Mouse (Mus musculus) thymus, postnatal 4 days (tissue): ENCODE results near the gene Wdr31.
A peak's percentile ranks its signal among the peaks of the same experiment; 100 is the strongest.

ENCODE experiments used
- DNase-seq: peaks from one replicate; pipeline ENCODE4 v3.0.0; 2021

The Wdr31 gene

DNA sequence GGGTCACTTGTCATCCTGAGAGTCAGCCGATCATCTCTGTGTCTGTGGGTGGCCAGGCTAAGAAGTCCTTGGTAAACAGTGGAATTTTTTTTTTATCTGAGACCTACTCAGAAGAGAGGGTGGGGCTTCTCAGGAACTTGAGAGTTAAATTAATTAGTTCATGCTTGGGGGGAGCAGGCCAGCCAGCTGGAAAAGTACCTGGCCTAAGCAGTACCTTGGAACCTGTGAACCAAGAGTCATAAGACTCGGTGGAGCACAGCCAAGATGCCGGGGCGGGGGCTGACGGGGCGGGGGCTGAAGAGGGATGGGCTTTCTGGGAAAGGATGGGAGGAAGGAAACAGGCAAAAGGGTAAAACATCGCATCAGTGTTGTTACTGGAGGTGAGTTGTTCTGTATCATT lies 32.8 kb downstream of the Wdr31 start:
- DNase-seq: no peak

GRCm38 (mm10) chr4:62437256-62437778 lies 33.4 kb downstream of the Wdr31 start:
- no peak for DNase-seq

- DNase-seq: no peak
Observed at GRCm38 (mm10) chr4:62435081-62435480, 35.6 kb downstream of the Wdr31 start, which contains the start of gene Rnf183. Gene Rnf183, minus strand, starts transcription at chr4:62435252.

DNA sequence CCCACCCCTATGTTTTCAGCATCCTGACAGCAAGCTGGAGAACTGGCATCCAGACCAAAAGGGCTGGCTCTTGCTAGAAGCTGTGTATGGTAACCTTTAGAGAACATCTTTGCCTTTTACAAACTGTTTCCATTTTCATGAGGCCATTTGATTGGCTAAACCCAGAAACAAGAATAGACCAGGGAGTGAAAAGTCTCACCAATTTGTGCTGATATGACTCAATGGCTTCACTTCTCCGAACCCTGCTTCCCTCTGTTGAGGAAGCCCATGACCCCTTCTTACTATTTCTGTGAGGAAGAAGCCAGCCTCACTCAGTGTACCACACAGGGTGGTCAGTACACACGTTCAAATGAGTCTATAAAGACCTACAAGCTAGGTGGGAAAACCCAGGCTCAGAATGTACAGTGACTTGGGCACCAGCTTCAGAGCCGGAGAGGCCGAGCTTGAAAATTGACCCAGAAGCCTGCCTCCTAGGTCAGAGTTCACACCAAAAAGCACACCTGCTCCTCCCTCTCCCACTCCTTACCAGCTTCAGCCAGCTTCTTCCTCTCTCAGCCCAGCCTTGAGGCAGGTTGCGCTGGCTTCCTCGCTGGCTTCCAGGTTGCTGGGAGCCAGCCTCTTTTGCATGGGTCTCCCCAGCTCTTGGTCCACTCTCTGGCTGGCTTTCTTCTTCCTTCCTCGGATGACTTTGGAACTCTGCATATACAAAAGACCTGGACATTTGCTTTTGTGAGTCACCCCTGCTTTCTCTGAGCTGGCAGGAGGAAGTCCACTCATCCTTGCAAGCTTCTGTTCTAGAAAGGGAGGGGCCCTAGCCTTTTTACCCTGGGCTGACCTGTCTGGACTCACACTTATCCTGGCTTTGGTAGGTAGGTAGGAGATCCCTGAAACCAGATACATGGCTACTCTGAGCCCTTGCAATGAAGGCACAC lies 36.5 kb downstream of the Wdr31 start:
- no peak for DNase-seq

GRCm38 (mm10) chr4:62431522-62431921 lies 39.2 kb downstream of the Wdr31 start:
- DNase-seq: no peak

GRCm38 (mm10) chr4:62430678-62431077 lies 40.0 kb downstream of the Wdr31 start:
- DNase-seq: no peak

GRCm38 (mm10) chr4:62429616-62430015 lies 41.1 kb downstream of the Wdr31 start:
- no peak for DNase-seq

GRCm38 (mm10) chr4:62427978-62428758 lies 42.5 kb downstream of the Wdr31 start:
- no peak for DNase-seq

- DNase-seq: no peak
Observed at GRCm38 (mm10) chr4:62425891-62426290, 44.8 kb downstream of the Wdr31 start.

DNA sequence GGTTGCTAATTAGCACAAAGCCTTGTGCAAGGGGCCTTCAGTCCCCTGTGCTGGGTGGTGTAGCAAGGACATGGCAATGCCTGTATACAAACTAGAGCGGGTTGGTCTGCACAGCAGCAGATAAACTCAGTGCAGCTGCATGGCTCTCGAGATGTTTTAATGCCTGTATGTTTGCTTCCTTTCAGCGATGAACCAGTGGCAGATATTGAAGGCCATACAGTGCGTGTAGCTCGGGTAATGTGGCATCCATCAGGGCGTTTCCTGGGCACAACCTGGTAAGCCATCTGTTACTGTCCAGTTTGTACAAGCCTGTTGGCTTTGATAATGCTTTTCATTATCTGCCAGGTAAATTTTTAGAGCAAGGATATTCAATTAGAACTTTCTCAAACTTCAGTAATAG lies 51.6 kb downstream of the Wdr31 start:
- no peak for DNase-seq

- DNase-seq: no peak
Observed at GRCm38 (mm10) chr4:62418448-62418847, 52.2 kb downstream of the Wdr31 start.

GRCm38 (mm10) chr4:62411606-62412005 lies 59.1 kb downstream of the Wdr31 start:
- DNase-seq: no peak

- no peak for DNase-seq
Observed at GRCm38 (mm10) chr4:62410325-62410724, 60.4 kb downstream of the Wdr31 start.

GRCm38 (mm10) chr4:62409615-62410014 lies 61.1 kb downstream of the Wdr31 start:
- no peak for DNase-seq

DNA sequence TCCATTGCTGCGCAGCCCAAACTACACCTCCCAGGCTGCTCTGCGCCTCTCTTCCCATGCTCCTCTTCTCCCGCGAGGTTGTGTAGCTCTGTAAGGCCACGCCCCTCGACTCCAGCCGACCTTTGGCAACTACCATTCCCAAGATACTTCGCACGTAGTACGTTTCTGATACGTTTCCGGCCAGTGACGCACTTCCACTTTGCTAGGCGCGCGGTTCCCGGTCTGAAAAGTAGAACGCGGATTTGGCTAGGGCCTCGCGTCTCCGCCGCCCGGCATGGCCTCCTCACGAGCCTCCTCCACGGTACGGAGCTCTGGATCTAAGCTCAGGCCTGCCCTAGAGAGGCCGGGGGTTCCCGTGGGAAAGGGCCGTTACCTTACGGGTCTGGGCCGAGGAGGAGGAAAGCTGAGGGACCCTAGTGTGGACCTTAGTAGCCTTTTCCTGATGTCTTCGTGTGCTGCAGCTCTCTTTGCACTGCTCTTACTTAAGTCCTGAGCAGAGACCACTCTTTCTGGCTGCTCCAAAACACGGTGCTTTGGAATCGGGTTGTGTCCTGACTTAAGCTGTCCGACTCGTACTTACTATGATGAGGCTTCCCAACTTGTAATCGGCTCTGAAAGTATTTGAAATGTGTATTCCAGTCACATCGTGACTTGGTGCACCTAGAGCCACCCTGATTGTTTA lies 62.0 kb downstream of the Wdr31 start, which contains the start of the genes Cdc26 and Prpf4:
Gene Cdc26, minus strand, starts transcription at position 42 of the 682 bp plus-strand sequence.
Gene Prpf4, plus strand, starts transcription at position 197 of the 682 bp plus-strand sequence.
- DNase-seq: peak; percentile 97

DNA sequence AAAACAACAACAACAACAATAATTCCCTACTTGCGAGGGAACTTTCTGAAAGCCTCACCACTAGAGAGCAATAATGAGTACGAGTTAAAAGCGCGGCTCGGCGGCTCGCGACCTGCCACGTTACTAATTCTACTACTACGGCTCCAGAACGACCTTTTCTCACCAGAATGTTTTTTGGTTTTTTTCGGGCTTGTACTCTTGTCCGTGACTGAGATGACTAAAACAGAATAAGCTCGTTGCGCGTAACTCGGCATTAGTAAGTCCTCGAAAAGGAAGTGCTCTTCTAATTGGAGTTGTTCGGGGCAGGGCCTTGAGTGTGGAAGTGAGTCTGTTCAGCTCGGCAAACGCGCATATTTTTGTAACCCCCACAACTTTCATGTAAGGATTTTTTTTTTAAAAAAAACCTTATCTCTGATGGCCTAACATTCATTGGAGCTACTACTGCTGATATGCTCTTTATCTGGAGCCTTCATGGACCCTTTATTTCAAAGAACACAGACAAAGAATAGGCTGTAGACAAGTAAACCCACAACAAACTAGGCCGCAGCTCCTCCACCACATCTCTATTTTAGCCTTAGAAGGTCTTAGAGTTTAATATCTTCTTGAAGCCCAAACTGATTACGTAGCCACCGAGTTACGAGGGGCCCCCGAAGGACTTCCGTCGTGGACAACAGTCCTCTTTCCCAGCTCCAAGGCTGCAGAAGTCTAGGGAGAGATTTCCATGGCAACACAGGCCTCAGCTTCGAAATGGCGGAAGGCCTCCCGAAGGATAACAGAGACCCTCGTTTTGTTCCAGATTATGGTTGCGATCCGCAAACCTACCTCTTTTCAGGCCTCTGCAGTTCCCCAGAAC lies 62.7 kb downstream of the Wdr31 start:
- DNase-seq: peak; percentile 72

- DNase-seq: no peak
Observed at GRCm38 (mm10) chr4:62406133-62406532, 64.6 kb downstream of the Wdr31 start.

- no peak for DNase-seq
Observed at GRCm38 (mm10) chr4:62398956-62399355, 71.7 kb downstream of the Wdr31 start.
